Mouse (Mus musculus) embryonic facial prominence, embryonic 15.5 days (tissue): ENCODE measurements around the gene AW822073. TPM values are rescaled to one million over a fixed set of nuclear protein-coding genes. Genes with fewer than 3 reads are reported as not detected.
A peak's percentile ranks its signal among the peaks of the same experiment; 100 is the strongest.
"Not testable (repeated sequence)": the region's sequence is repeated elsewhere in the genome, so short reads cannot be mapped to it uniquely, and the experiment has no call there.

Experiments used
- ATAC-seq: fragments of 200-750 bp; cut with Nextera tagmentation; 2 replicates; pipeline ENCODE4 v1.8.0; 2017; ENCODE audit warnings: low read depth, moderate TSS enrichment; ENCODE audit not compliant: insufficient number of reproducible peaks, low FRiP score, low TSS enrichment
- H3K27ac ChIP-seq: fragments of 300-500 bp; sonication (generic); replicated peaks from 2 replicates; pipeline ENCODE4 v1.5.1; 2015; ENCODE audit warnings: mild to moderate bottlenecking, inconsistent platforms
- H3K27me3 ChIP-seq: fragments of 300-500 bp; sonication (generic); 2 replicates; pipeline ENCODE4 v1.6.1; 2015; ENCODE audit warnings: inconsistent platforms
- H3K36me3 ChIP-seq: fragments of 300-500 bp; sonication (generic); 2 replicates; pipeline ENCODE4 v1.6.1; 2015; ENCODE audit warnings: mild to moderate bottlenecking, inconsistent platforms
- H3K4me1 ChIP-seq: fragments of 300-500 bp; sonication (generic); 2 replicates; pipeline ENCODE4 v1.6.1; 2015; ENCODE audit warnings: inconsistent platforms
- H3K4me2 ChIP-seq: fragments of 300-500 bp; sonication (generic); replicated peaks from 2 replicates; pipeline ENCODE4 v1.6.1; 2015; ENCODE audit warnings: mild to moderate bottlenecking, inconsistent platforms
- H3K4me3 ChIP-seq: fragments of 300-500 bp; sonication (generic); replicated peaks from 2 replicates; pipeline ENCODE4 v1.5.1; 2015; ENCODE audit warnings: mild to moderate bottlenecking, inconsistent platforms
- H3K9ac ChIP-seq: fragments of 300-500 bp; sonication (generic); 2 replicates; pipeline ENCODE4 v1.6.1; 2015; ENCODE audit warnings: inconsistent platforms
- H3K9me3 ChIP-seq: fragments of 300-500 bp; sonication (generic); replicated peaks from 2 replicates; pipeline ENCODE4 v1.6.1; 2016; ENCODE audit warnings: inconsistent platforms
- WGBS: fragments of 180-500 bp; shearing (Covaris S2); methylation state at CpG from one replicate; pipeline ENCODE4 v1.1.7; 2015; 5-methylcytosine and 5-hydroxymethylcytosine counted together
- polyA plus RNA-seq: library from polyadenylated mRNA; unstranded; fragments of >200 nt; fragmentation: Nextera tagmentation; extraction: Ambion mirVana; gene quantifications from 2 replicates; pipeline ENCODE4 v1.2.1, GENCODE M21; 2015

AW822073 gene
- not detected in 2 replicates for polyA plus RNA-seq

DNA sequence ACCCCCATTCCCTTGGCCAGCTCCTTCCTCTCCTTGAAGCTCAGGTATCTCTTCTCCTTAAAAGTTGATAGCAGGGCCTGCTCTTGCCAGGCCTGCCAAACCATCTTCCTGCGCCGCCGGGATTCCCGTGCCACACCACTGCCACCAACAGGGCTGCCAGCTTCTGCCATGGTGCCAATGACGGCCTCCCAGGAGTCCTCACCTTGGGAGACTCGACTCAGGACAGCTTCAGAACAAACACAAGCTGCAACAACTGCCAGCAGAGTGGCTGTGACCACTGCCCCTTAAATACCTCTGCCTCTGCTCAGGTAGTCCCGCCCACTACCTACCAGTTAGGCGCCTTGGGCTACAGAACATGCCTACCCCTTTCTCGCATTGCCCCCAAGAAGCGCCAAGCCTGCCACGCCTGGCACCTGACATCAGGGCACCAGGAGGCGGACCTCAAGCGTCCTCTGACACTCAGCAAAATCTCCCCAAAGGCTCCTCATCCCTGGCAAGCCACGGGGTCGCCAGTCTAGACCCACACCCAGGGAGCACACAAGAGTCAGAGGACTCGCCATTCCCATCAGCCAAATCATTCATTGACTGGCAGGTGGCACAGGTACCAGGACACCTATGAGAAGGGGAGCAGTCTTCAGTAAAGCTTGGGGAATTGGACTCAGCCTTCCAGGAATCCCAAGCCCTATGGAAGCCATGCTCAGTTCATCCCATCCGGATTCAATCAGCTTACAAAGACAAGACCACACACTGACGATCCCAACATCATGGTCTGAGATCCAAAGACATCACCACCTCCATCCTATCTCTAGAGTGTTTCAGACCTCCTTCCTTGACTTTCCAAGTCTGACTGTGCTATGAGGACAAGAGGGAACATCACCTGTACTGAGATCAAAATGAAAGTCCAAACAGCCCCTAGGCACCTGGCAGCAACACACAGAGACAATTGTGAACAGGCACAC lies at the start of gene AW822073:
Gene AW822073 (minus strand): TSS at position 104 of the 959 bp plus-strand sequence.
- H3K4me2 ChIP-seq, ATAC-seq, H3K27ac ChIP-seq, H3K27me3 ChIP-seq, H3K4me1 ChIP-seq, H3K4me3 ChIP-seq, H3K36me3 ChIP-seq, H3K9ac ChIP-seq, H3K9me3 ChIP-seq: not testable (repeated sequence)
- WGBS: 82% methylated on average over 18 of the region's 18 CpGs

DNA sequence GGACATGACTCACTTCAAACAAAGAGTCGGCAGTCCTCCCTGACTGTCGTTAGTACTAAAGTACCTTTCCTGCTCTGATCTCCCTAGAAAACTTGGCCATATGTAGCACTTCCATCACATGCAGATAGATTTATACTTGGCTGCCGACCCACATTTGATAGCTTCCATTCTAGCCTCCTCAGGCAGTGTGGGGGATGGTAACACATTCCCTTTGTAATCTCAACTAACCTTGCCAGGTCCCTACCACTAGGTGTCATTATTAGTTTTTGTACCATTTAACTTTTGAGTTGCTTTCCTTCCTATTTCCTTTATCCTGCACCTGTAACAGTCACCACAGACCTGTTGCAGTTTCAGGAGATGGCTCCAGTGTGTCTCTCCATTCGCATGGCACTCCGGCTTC lies 33.7 kb upstream of the AW822073 start:
- no peak for ATAC-seq
- no peak overlapping the region for H3K4me3 ChIP-seq
- H3K27ac ChIP-seq: no peak overlapping the region
- peaks cover 4% of the 10 kb centered on the region for H3K4me1 ChIP-seq
- no peak overlapping the region for H3K4me2 ChIP-seq
- H3K9ac ChIP-seq: no peak overlapping the region
- WGBS: 72% methylated on average over 5 of the region's 5 CpGs
- H3K9me3 ChIP-seq: no peaks in the 10 kb centered on the region
- H3K36me3 ChIP-seq: peaks cover 29% of the 10 kb centered on the region
- no peaks in the 10 kb centered on the region for H3K27me3 ChIP-seq

DNA sequence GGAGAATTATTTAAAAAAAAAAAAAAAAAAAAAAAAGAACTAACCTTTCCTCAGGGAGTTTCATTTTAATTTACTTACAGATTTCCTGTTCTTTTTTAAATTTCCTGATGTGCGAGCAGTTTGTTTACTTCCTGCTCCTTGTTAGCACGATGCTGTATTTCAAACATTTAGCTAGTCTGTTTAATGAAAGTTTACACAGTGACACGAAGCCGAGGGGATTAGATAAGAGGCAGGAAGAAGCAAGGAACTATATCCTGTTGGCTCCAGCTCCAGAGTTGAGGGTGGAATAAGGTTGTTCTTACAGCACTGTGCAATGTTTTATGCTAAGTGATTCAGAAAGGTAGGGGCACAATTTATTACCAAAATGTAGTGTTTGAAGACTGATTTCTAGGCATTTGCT lies 31.2 kb upstream of the AW822073 start:
- peaks cover 4% of the 10 kb centered on the region for H3K4me1 ChIP-seq
- H3K27me3 ChIP-seq: no peaks in the 10 kb centered on the region
- no peak for ATAC-seq
- H3K4me3 ChIP-seq: peak overlapping the region; percentile 93
- no peak overlapping the region for H3K27ac ChIP-seq
- no peaks in the 10 kb centered on the region for H3K9me3 ChIP-seq
- WGBS: 1% methylated on average over 4 of the region's 4 CpGs
- peak overlapping the region; percentile 47 for H3K4me2 ChIP-seq
- H3K36me3 ChIP-seq: peaks cover 14% of the 10 kb centered on the region
- peak overlapping the region; percentile 74; the same call in 1 of the 2 replicates for H3K9ac ChIP-seq

DNA sequence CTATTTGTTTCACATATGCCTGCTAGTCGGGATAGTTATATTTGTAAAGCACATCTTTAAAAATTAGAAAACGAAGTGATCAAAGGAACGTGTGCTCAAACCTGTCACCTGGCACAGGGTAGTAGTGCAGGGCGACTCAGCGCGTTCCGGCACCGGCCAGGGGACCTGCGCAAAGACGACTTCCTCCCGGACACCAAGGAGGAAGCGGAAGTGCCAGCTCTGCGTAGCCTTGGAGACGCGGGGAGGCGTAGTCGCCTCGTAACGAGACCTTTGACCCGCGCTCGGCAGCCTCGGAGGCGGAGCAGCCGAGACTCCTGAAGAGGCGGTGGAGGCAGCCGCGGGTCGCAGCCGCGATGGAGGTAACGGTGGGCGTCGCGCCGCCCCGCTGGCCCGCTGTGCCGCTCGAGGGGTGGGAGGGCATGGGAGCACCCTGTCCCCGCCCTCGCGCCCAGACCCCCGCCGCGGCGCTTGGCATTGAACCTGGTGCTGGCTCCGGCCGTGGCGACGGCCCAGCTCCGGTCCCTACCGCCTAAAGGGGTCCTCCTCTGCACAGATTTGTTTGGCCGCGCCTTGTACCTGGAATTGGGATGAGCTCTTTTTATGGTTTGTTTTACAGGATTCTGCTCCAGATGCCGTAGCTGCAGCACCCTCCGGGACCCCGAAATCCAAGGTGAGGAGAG lies 30.6 kb upstream of the AW822073 start, which contains the start of gene Gcc2:
Gene Gcc2 (plus strand): TSS at position 285 of the 680 bp plus-strand sequence.
- WGBS: under 1% methylated on average over 58 of the region's 58 CpGs
- Histone ChIP-seq H3K9ac (peak within 1 kb of the TSS; percentile 74), H3K4me2 (peak within 1 kb of the TSS; percentile 47), H3K9me3 (no peaks in the 10 kb centered on the region), H3K4me1 (peaks cover 4% of the 10 kb centered on the region), H3K27me3 (no peaks in the 10 kb centered on the region), H3K4me3 (peak within 1 kb of the TSS; percentile 93), H3K36me3 (peaks cover 11% of the 10 kb centered on the region), H3K27ac (peak within 1 kb of the TSS; percentile 81)
- ATAC-seq: peak; percentile 97

DNA sequence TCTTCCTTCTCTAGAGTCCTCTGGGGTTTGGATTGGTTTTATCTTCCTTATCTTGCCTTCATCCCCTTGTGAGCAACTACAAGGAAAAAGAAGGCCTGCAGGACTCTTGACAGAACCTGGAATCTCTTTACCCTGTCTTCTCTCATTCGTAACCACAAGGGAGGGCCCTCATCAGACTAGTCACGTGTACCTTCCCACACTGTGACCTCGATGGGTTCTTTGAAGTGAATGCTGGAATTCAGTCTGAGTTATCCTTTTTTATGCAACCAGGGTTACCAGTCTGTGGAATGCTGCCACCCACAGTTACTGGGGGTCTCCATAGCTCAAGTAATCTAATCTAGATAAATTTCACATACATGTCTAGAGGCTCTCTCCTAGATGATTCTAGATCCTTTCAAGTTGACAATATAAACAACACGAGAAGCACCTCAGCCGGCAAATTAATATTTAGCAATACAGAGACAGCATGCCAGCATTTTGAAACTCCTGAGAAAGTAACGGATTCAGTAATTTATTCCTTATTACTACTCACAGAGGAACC lies 30.0 kb upstream of the AW822073 start:
- no peaks in the 10 kb centered on the region for H3K9me3 ChIP-seq
- no peak overlapping the region for H3K9ac ChIP-seq
- H3K36me3 ChIP-seq: peaks cover 6% of the 10 kb centered on the region; the same call in 1 of the 2 replicates
- no peaks in the 10 kb centered on the region for H3K27me3 ChIP-seq
- ATAC-seq: no peak
- H3K4me3 ChIP-seq: peak overlapping the region; percentile 93
- no peak overlapping the region for H3K27ac ChIP-seq
- peak overlapping the region; percentile 47 for H3K4me2 ChIP-seq
- peaks cover 4% of the 10 kb centered on the region for H3K4me1 ChIP-seq
- WGBS: 27% methylated on average over 6 of the region's 6 CpGs

DNA sequence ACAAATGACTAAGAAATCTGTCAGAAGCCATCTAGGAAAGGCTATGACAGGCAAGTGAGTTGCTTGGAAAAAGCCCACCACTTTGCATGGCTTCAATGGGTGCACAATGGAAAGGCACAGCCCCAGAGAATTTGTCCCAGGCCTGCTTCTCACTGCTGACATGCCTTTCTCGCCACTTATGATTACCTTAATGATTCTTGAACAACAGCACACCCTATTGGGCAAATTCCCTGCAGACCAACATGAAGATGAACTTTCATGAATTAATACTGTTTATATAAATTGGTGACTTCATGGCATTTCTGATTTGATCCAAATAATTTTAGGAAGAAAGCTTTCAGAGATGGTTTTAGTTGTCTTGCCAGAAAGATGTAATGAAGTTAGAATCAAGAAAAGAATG lies 24.8 kb upstream of the AW822073 start:
- Histone ChIP-seq H3K4me3 (no peak overlapping the region), H3K9ac (no peak overlapping the region), H3K4me2 (no peak overlapping the region), H3K9me3 (no peaks in the 10 kb centered on the region), H3K36me3 (no peaks in the 10 kb centered on the region), H3K4me1 (peaks cover 1% of the 10 kb centered on the region; the same call in 1 of the 2 replicates), H3K27me3 (no peaks in the 10 kb centered on the region), H3K27ac (no peak overlapping the region)
- 14% methylated on average over 1 of the region's 1 CpGs for WGBS
- no peak for ATAC-seq

DNA sequence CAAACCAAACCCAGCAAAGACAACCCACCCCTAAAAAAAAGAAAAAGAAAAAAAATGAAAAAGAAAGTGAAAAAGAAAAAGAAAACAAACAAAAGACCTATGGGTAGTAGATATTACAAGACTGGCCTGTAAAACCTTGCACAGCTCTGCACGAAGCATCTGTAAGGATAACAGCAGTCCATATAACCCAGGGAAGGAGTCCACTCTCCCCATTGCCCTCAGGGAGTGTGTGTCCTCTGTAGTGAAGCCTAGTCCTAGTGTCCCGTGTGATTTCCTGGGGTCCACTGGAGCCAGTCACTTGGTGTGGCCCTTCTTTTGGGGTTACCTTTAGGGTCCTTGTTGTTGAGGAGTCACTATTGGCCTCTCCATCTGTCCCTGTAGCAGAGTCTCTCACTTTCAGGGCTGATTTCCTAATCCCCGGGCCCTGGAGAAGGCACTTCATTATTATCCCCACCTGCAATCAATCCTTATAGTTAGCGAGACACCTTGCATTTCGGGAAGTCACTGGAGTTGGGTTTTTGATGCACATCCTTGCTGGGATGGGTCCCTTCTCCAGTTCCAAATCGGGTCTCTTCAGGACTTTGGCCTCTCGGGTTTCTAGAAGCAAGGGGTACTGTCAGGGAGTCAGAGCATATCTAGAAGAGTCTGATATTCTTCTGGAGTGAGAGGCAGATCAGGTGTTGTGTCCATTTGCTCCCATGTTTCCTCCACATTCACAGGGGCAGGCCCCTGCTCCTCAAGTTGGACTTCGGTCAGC lies 14.4 kb upstream of the AW822073 start:
- not testable (repeated sequence) for H3K4me2 ChIP-seq, H3K27me3 ChIP-seq, H3K27ac ChIP-seq, H3K36me3 ChIP-seq, H3K4me1 ChIP-seq, H3K9ac ChIP-seq, H3K9me3 ChIP-seq, H3K4me3 ChIP-seq
- ATAC-seq: peak; percentile 92
- 81% methylated on average over 8 of the region's 8 CpGs for WGBS

DNA sequence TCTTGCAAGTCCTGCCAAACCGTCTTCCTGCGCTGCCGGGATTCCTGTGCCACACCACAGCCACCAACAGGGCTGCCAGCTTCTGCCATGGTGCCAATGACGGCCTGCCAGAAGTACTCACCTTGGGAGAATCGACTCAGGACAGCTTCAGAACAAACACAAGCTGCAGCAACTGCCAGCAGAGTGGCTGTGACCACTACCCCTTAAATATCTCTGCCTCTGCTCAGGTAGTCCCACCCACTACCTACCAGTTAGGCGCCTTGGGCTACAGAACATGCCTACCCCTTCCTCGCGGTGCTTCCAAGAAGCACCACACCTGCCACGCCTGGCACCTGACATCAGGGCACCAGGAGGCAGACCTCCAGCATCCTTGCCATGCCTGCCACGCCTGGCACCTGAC lies 11.9 kb upstream of the AW822073 start, which contains the start of gene Gm4981:
Gene Gm4981 (minus strand): TSS at position 89 of the 400 bp plus-strand sequence.
- peaks cover 18% of the 10 kb centered on the region for H3K9me3 ChIP-seq
- no peaks in the 10 kb centered on the region for H3K27me3 ChIP-seq
- no peak within 1 kb of the TSS for H3K4me2 ChIP-seq
- ATAC-seq: no peak
- no peaks in the 10 kb centered on the region for H3K4me1 ChIP-seq
- no peak within 1 kb of the TSS for H3K9ac ChIP-seq
- no peaks in the 10 kb centered on the region for H3K36me3 ChIP-seq
- H3K27ac ChIP-seq: no peak within 1 kb of the TSS
- WGBS: 86% methylated on average over 10 of the region's 10 CpGs
- no peak within 1 kb of the TSS for H3K4me3 ChIP-seq

DNA sequence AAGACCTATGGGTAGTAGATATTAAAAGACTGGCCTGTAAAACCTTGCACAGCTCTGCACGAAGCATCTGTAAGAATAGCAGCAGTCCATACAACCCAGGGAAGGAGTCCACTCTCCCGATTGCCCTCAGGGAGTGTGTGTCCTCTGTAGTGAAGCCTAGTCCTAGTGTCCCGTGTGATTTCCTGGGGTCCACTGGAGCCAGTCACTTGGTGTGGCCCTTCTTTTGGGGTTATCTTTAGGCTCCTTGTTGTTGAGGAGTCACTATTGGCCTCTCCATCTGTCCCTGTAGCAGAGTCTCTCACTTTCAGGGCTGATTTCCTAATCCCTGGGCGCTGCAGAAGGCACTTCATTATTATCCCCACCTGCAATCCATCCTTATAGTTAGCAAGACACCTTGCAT lies 10.3 kb upstream of the AW822073 start:
- not testable (repeated sequence) for H3K27me3 ChIP-seq, H3K4me3 ChIP-seq, H3K4me2 ChIP-seq, H3K4me1 ChIP-seq, H3K27ac ChIP-seq, H3K9ac ChIP-seq, H3K36me3 ChIP-seq, ATAC-seq
- H3K9me3 ChIP-seq: peaks cover 22% of the 10 kb centered on the region
- WGBS: 85% methylated on average over 4 of the region's 4 CpGs

DNA sequence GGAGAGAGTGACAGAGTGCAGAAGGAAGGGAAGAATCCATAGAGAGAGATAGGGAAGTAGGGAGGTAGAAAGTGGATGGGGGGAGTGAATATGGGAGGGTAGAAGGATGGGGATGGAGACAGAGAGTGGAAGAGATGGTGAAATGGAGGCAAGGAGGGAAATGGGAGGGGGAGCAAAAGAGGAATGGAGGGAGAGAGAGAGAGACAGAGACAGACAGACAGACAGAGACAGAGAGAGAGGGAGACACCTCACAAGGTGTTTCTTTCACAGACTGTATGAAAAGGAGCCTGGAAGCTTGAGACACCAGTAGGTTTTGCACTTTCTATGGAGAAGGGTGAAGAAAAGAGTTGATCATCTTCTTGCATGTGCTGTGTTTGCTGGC lies 9.0 kb upstream of the AW822073 start:
- not testable (repeated sequence) for H3K27ac ChIP-seq, H3K27me3 ChIP-seq, H3K9ac ChIP-seq, ATAC-seq, H3K4me3 ChIP-seq, H3K4me1 ChIP-seq, H3K36me3 ChIP-seq, H3K4me2 ChIP-seq
- peaks cover 18% of the 10 kb centered on the region for H3K9me3 ChIP-seq
